Mouse (Mus musculus) testis, adult 2 months (tissue): ENCODE results near the gene Man1c1.

Source experiments
- CTCF ChIP-seq: fragments of 200-500 bp; IDR thresholded peaks from 2 replicates; pipeline ENCODE4 v1.5.1; 2012; ENCODE audit warnings: low read depth, mild to moderate bottlenecking, inconsistent platforms, low read length, moderate library complexity; ENCODE audit not compliant: control insufficient read depth, insufficient read depth, insufficient replicate concordance
- POLR2A ChIP-seq: fragments of 200-500 bp; IDR thresholded peaks from 2 replicates; pipeline ENCODE4 v1.6.1; 2012; ENCODE audit warnings: low read depth, mild to moderate bottlenecking, inconsistent platforms, low read length, moderate library complexity; ENCODE audit not compliant: control insufficient read depth

GRCm38 (mm10) chr4:134515614-134516013, 188.5 kb downstream of the Man1c1 start:
- TF ChIP-seq POLR2A: no peak
- TF ChIP-seq CTCF: no peak
